Mouse (Mus musculus) duodenum, adult 2 months (tissue): ENCODE data around the gene Scgb1b20. TPM values are rescaled to one million over a fixed set of nuclear protein-coding genes. Genes with fewer than 3 reads are reported as not detected.

Experiments used
- polyA plus RNA-seq: library from polyadenylated mRNA; depleted of rRNA; stranded (reverse); fragments of >200 nt; gene quantifications from 2 replicates; pipeline ENCODE4 v1.2.3, GENCODE M21; 2012; ENCODE audit warnings: low replicate concordance; rRNA removed

Scgb1b20 gene
- not detected in 2 replicates for polyA plus RNA-seq

GRCm38 (mm10) chr7:33372934-33373333 lies at the start of gene Scgb1b20:
Gene Scgb1b20, plus strand, starts transcription at chr7:33373234.

GRCm38 (mm10) chr7:33366222-33366621 lies 6.8 kb upstream of the Scgb1b20 start, which contains the start of gene Scgb2b20:
Gene Scgb2b20, minus strand, starts transcription at chr7:33366322.

Other genes starting within 250 kb of the Scgb1b20 start
- gene Scgb2b18, start 199.4 kb upstream of the Scgb1b20 start, polyA plus RNA-seq = not detected in 2 replicates
- not detected in 2 replicates for gene Scgb1b18, start 187.7 kb upstream of the Scgb1b20 start, polyA plus RNA-seq
- not detected in 2 replicates for gene Scgb2b19, start 92.9 kb upstream of the Scgb1b20 start, polyA plus RNA-seq
- not detected in 2 replicates for gene Scgb1b19, start 85.9 kb upstream of the Scgb1b20 start, polyA plus RNA-seq
- gene Scgb2b20, start 6.9 kb upstream of the Scgb1b20 start, polyA plus RNA-seq = not detected in 2 replicates
- not detected in 2 replicates for gene Scgb2b21, start 147.2 kb downstream of the Scgb1b20 start, polyA plus RNA-seq